Mouse (Mus musculus): ENCODE measurements around the gene Usp10. TPM values are rescaled to one million over a fixed set of nuclear protein-coding genes. Genes with fewer than 3 reads are reported as not detected.

The Usp10 gene
- polyA plus RNA-seq, 1 experiment from 2014 or later: 137 TPM

- Histone ChIP-seq H3K36me3 (peaks cover 5% of the 10 kb centered on the region; the same call in 1 of the 2 replicates), H3K4me3 (replicated peaks) (no peak overlapping the region), H3K4me2 (replicated peaks) (no peak overlapping the region), H3K4me1 (replicated peaks) (peaks cover 55% of the 10 kb centered on the region), H3K27ac (no peak overlapping the region), H3K9me3 (no peaks in the 10 kb centered on the region), H3K9ac (replicated peaks) (peak overlapping the region; percentile 44; the same call in 1 of the 2 replicates), H3K27me3 (no peaks in the 10 kb centered on the region)
- WGBS: 84% methylated on average over 16 of the region's 16 CpGs
- ATAC-seq: no peak
Observed at GRCm38 (mm10) chr8:119916237-119916892, 6.2 kb downstream of the Usp10 start.

- Histone ChIP-seq H3K9me3 (no peaks in the 10 kb centered on the region), H3K4me2 (replicated peaks) (no peak overlapping the region), H3K27ac (no peak overlapping the region), H3K36me3 (peaks cover 5% of the 10 kb centered on the region; the same call in 1 of the 2 replicates), H3K4me1 (replicated peaks) (peaks cover 52% of the 10 kb centered on the region), H3K4me3 (replicated peaks) (no peak overlapping the region), H3K9ac (replicated peaks) (no peak overlapping the region), H3K27me3 (no peaks in the 10 kb centered on the region)
- ATAC-seq: no peak
- 97% methylated on average over 3 of the region's 3 CpGs for WGBS
Observed at GRCm38 (mm10) chr8:119917415-119917814, 7.3 kb downstream of the Usp10 start.

- no peak for ATAC-seq
- Histone ChIP-seq H3K4me1 (replicated peaks) (peaks cover 48% of the 10 kb centered on the region), H3K27ac (no peak overlapping the region), H3K9me3 (no peaks in the 10 kb centered on the region), H3K4me3 (replicated peaks) (no peak overlapping the region), H3K36me3 (peaks cover 5% of the 10 kb centered on the region; the same call in 1 of the 2 replicates), H3K27me3 (no peaks in the 10 kb centered on the region), H3K9ac (replicated peaks) (no peak overlapping the region), H3K4me2 (replicated peaks) (no peak overlapping the region)
- WGBS: 89% methylated on average over 1 of the region's 1 CpGs
Observed at GRCm38 (mm10) chr8:119918155-119918567, 8.0 kb downstream of the Usp10 start.

GRCm38 (mm10) chr8:119923259-119923658 lies 13.1 kb downstream of the Usp10 start:
- no peak for ATAC-seq
- H3K9me3 ChIP-seq: no peaks in the 10 kb centered on the region
- H3K4me2 ChIP-seq (replicated peaks): no peak overlapping the region
- 82% methylated on average over 5 of the region's 5 CpGs for WGBS
- no peak overlapping the region for H3K9ac ChIP-seq (replicated peaks)
- H3K27ac ChIP-seq: no peak overlapping the region
- H3K4me3 ChIP-seq (replicated peaks): no peak overlapping the region
- no peaks in the 10 kb centered on the region for H3K27me3 ChIP-seq
- peaks cover 22% of the 10 kb centered on the region for H3K4me1 ChIP-seq (replicated peaks)
- H3K36me3 ChIP-seq: peaks cover 3% of the 10 kb centered on the region; the same call in 1 of the 2 replicates

GRCm38 (mm10) chr8:119925428-119925827 lies 15.3 kb downstream of the Usp10 start:
- ATAC-seq: no peak
- no peak overlapping the region for H3K4me2 ChIP-seq (replicated peaks)
- WGBS: 93% methylated on average over 4 of the region's 4 CpGs

GRCm38 (mm10) chr8:119926474-119926873 lies 16.3 kb downstream of the Usp10 start:
- no peak overlapping the region for H3K27ac ChIP-seq
- peaks cover 37% of the 10 kb centered on the region for H3K4me1 ChIP-seq (replicated peaks)
- H3K36me3 ChIP-seq: no peaks in the 10 kb centered on the region
- WGBS: 81% methylated on average over 2 of the region's 2 CpGs
- H3K27me3 ChIP-seq: no peaks in the 10 kb centered on the region
- H3K4me3 ChIP-seq (replicated peaks): no peak overlapping the region
- no peak overlapping the region for H3K4me2 ChIP-seq (replicated peaks)
- no peak overlapping the region for H3K9ac ChIP-seq (replicated peaks)
- no peaks in the 10 kb centered on the region for H3K9me3 ChIP-seq
- ATAC-seq: no peak

More at GRCm38 (mm10) chr8:119925428-119925827, 15.3 kb downstream of the Usp10 start:
- Histone ChIP-seq H3K9ac (replicated peaks) (no peak overlapping the region), H3K27ac (no peak overlapping the region), H3K36me3 (no peaks in the 10 kb centered on the region), H3K4me3 (replicated peaks) (no peak overlapping the region), H3K9me3 (no peaks in the 10 kb centered on the region), H3K27me3 (no peaks in the 10 kb centered on the region), H3K4me1 (replicated peaks) (peaks cover 35% of the 10 kb centered on the region)

GRCm38 (mm10) chr8:119927422-119928092 lies 17.4 kb downstream of the Usp10 start:
- Histone ChIP-seq H3K4me2 (replicated peaks) (no peak overlapping the region), H3K36me3 (peaks cover 9% of the 10 kb centered on the region), H3K9me3 (no peaks in the 10 kb centered on the region), H3K27me3 (no peaks in the 10 kb centered on the region), H3K4me3 (replicated peaks) (no peak overlapping the region), H3K9ac (replicated peaks) (no peak overlapping the region), H3K4me1 (replicated peaks) (peaks cover 29% of the 10 kb centered on the region), H3K27ac (no peak overlapping the region)
- 37% methylated on average over 6 of the region's 6 CpGs for WGBS
- ATAC-seq: peak; percentile 72; the same call in 1 of the 2 replicates

- no peak overlapping the region for H3K9ac ChIP-seq (replicated peaks)
- peaks cover 37% of the 10 kb centered on the region for H3K36me3 ChIP-seq
- H3K27me3 ChIP-seq: no peaks in the 10 kb centered on the region
- H3K4me1 ChIP-seq (replicated peaks): peaks cover 19% of the 10 kb centered on the region
- WGBS: 86% methylated on average over 4 of the region's 4 CpGs
- no peaks in the 10 kb centered on the region for H3K9me3 ChIP-seq
- no peak overlapping the region for H3K27ac ChIP-seq
- no peak for ATAC-seq
- no peak overlapping the region for H3K4me3 ChIP-seq (replicated peaks)
- H3K4me2 ChIP-seq (replicated peaks): no peak overlapping the region
Observed at GRCm38 (mm10) chr8:119931317-119931716, 21.2 kb downstream of the Usp10 start.

GRCm38 (mm10) chr8:119933681-119934080 lies 23.5 kb downstream of the Usp10 start:
- H3K4me3 ChIP-seq (replicated peaks): no peak overlapping the region

GRCm38 (mm10) chr8:119935541-119935940 lies 25.4 kb downstream of the Usp10 start:
- ATAC-seq: no peak
- Histone ChIP-seq H3K27me3 (no peaks in the 10 kb centered on the region), H3K36me3 (peaks cover 57% of the 10 kb centered on the region), H3K4me2 (replicated peaks) (no peak overlapping the region), H3K4me1 (replicated peaks) (peaks cover under 1% of the 10 kb centered on the region), H3K9ac (replicated peaks) (no peak overlapping the region), H3K4me3 (replicated peaks) (no peak overlapping the region), H3K27ac (no peak overlapping the region), H3K9me3 (no peaks in the 10 kb centered on the region)
- WGBS: 84% methylated on average over 6 of the region's 6 CpGs

More at GRCm38 (mm10) chr8:119933681-119934080, 23.5 kb downstream of the Usp10 start:
- Histone ChIP-seq H3K4me2 (replicated peaks) (no peak overlapping the region), H3K4me1 (replicated peaks) (peaks cover 15% of the 10 kb centered on the region), H3K9ac (replicated peaks) (no peak overlapping the region), H3K27me3 (no peaks in the 10 kb centered on the region), H3K27ac (no peak overlapping the region), H3K36me3 (peaks cover 52% of the 10 kb centered on the region), H3K9me3 (no peaks in the 10 kb centered on the region)
- ATAC-seq: no peak
- 97% methylated on average over 4 of the region's 4 CpGs for WGBS

- no peak overlapping the region for H3K4me2 ChIP-seq (replicated peaks)
- H3K9me3 ChIP-seq: no peaks in the 10 kb centered on the region
- peaks cover 66% of the 10 kb centered on the region for H3K36me3 ChIP-seq
- no peak for ATAC-seq
- WGBS: 80% methylated on average over 7 of the region's 7 CpGs
- H3K4me3 ChIP-seq (replicated peaks): no peak overlapping the region
- no peak overlapping the region for H3K27ac ChIP-seq
- H3K4me1 ChIP-seq (replicated peaks): no peaks in the 10 kb centered on the region
- no peak overlapping the region for H3K9ac ChIP-seq (replicated peaks)
- no peaks in the 10 kb centered on the region for H3K27me3 ChIP-seq
Observed at GRCm38 (mm10) chr8:119938481-119938880, 28.3 kb downstream of the Usp10 start.

- Histone ChIP-seq H3K4me1 (replicated peaks) (no peaks in the 10 kb centered on the region), H3K4me2 (replicated peaks) (no peak overlapping the region), H3K27ac (no peak overlapping the region), H3K27me3 (no peaks in the 10 kb centered on the region), H3K9ac (replicated peaks) (no peak overlapping the region), H3K36me3 (peaks cover 66% of the 10 kb centered on the region), H3K4me3 (replicated peaks) (no peak overlapping the region), H3K9me3 (no peaks in the 10 kb centered on the region)
- 85% methylated on average over 2 of the region's 2 CpGs for WGBS
- no peak for ATAC-seq
Observed at GRCm38 (mm10) chr8:119939336-119939735, 29.2 kb downstream of the Usp10 start.

All from midbrain, embryonic 13.5 days (tissue).